9 mouse cellular contexts compared by ENCODE assay signal in genomic region chr10:43043351-43044209, GRCm38 (mm10).
DNase-seq lines count a peak whose midpoint lies in the region; ATAC-seq and TF ChIP-seq lines count a peak whose summit lies in the region.
"Had no signal": no experiment of that assay in that cellular context is flagged by ENCODE, and none has a peak within 500 bp of the region (broad histone marks: within the 10 kb centered on the region; RNA-seq: fewer than 3 reads in every experiment).

No protein-coding gene starts in this region.

- no peak overlapping the region for H3K4me3 ChIP-seq in lung, postnatal 0 days (ENCODE audit: low read depth, low read length)
- H3K4me3 ChIP-seq in limb, embryonic 11.5 days (ENCODE audit: low read depth, low read length) = no peak overlapping the region
- H3K4me3 ChIP-seq: myocyte had no signal

- H3K4me2 ChIP-seq in lung, postnatal 0 days (replicated peaks; ENCODE audit: low read depth, low read length) = no peak overlapping the region
- H3K4me2 ChIP-seq in limb, embryonic 11.5 days (ENCODE audit: low read depth, severe bottlenecking) = no peak overlapping the region

- WGBS in lung, postnatal 0 days = 37% methylated on average over 7 of the region's 7 CpGs
- WGBS in limb, embryonic 11.5 days = 23% methylated on average over 7 of the region's 7 CpGs

- H3K9me3 ChIP-seq in lung, postnatal 0 days (ENCODE audit: low read length) = no peaks in the 10 kb centered on the region
- H3K9me3 ChIP-seq in limb, embryonic 11.5 days (ENCODE audit: control insufficient read depth, low read length) = 0 out of 2 replicates have a peak, but pooled peaks cover 3% of the 10 kb centered on the region

- no peak for TF ChIP-seq CTCF in lung, postnatal 0 days (IDR thresholded peaks at IDR 0.05)

- no peak; the same call in 1 of the 2 replicates for ATAC-seq in lung, postnatal 0 days
- 0 out of 2 replicates have a peak, but pooled peaks have one; percentile 54 for ATAC-seq in limb, embryonic 11.5 days (ENCODE audit: insufficient number of reproducible peaks, low FRiP score, low TSS enrichment, low read depth)

- H3K36me3 ChIP-seq in lung, postnatal 0 days (ENCODE audit: insufficient read depth, low read length) = no peaks in the 10 kb centered on the region
- H3K36me3 ChIP-seq in limb, embryonic 11.5 days (ENCODE audit: control insufficient read depth, insufficient read depth, low read length) = no peaks in the 10 kb centered on the region

- H3K27me3 ChIP-seq in lung, postnatal 0 days (replicated peaks; ENCODE audit: insufficient read depth, low read length) = no peaks in the 10 kb centered on the region
- H3K27me3 ChIP-seq in limb, embryonic 11.5 days (ENCODE audit: control insufficient read depth, insufficient read depth, low read length) = no peaks in the 10 kb centered on the region

- no peak for TF ChIP-seq EP300 in lung, postnatal 0 days (IDR thresholded peaks at IDR 0.05)

- no peaks in the 10 kb centered on the region for H3K4me1 ChIP-seq in lung, postnatal 0 days (ENCODE audit: insufficient read depth, low read depth, low read length)
- H3K4me1 ChIP-seq in limb, embryonic 11.5 days (ENCODE audit: control insufficient read depth, insufficient read depth, low read length) = peaks cover 12% of the 10 kb centered on the region

- no peak overlapping the region for H3K9ac ChIP-seq in lung, postnatal 0 days (replicated peaks; ENCODE audit: low read depth)
- H3K9ac ChIP-seq in limb, embryonic 11.5 days (ENCODE audit: low read length) = no peak overlapping the region

- peak; percentile 23 for DNase-seq in lung, postnatal 0 days (ENCODE audit: low spot score)
- DNase-seq in lung, postnatal 4 days = no peak
- DNase-seq in heart, adult 8-10 months (ENCODE audit: low spot score) = peak; percentile 56
- DNase-seq in limb, embryonic 11.5 days (ENCODE audit: low spot score) = peak; percentile 59
- no peak for DNase-seq in thymus, postnatal 0 days (ENCODE audit: low spot score)
- DNase-seq in spleen, adult 12 weeks (ENCODE audit: low spot score) = no peak
- no peak for DNase-seq in right cerebral cortex, postnatal 14 days
- DNase-seq in ovary, adult 18-20 months (ENCODE audit: low spot score) = no peak

- H3K27ac ChIP-seq in lung, postnatal 0 days (ENCODE audit: low read length) = peak overlapping the region; percentile 33; the same call in 1 of the 2 replicates
- H3K27ac ChIP-seq in limb, embryonic 11.5 days (replicated peaks; ENCODE audit: low read depth, low read length) = peak overlapping the region; percentile 38; the same call in 1 of the 2 replicates

Comparison
In these comparisons a context has a peak if more than half of its experiments do, and no peak if none do; other contexts are left out.
1. DNase-seq: peak in lung, postnatal 0 days (single experiment), heart, adult 8-10 months (single experiment) and limb, embryonic 11.5 days (single experiment); none in lung, postnatal 4 days (0 of 2), thymus, postnatal 0 days (single experiment), spleen, adult 12 weeks (single experiment), right cerebral cortex, postnatal 14 days (single experiment) and ovary, adult 18-20 months (single experiment).